Mouse (Mus musculus): ENCODE results near the gene Dennd1a.

DNA sequence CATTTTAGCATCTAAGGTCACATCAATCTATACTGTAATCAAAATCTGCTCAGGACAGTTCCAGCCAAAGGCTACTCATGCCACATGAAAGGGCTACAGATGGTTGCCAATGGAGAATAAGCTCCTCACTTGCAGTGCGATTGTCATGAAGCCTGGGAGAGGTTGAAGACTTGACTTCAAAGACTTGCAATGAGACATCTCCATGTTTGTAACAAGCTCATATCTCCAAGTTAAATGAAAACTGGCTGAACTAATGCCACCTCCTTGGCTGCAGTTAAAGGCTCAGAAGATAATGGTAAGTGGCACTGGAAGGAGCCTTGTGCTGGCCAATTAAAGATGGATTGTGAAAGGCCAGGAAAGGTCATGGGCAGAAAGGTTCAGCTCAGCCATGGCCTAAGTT, 247.6 kb downstream of the Dennd1a start:
- no peak for TF ChIP-seq CTCF (IDR thresholded peaks at IDR 0.05; ENCODE audit: extremely low read depth, insufficient read depth, low read length)
- no peak for TF ChIP-seq POLR2A (IDR thresholded peaks at IDR 0.05; ENCODE audit: extremely low read depth, insufficient read depth, low read length)
